Mouse (Mus musculus): ENCODE measurements around the gene Anxa3. TPM values are rescaled to one million over a fixed set of nuclear protein-coding genes. Genes with fewer than 3 reads are reported as not detected.

Anxa3 gene
- total RNA-seq, 2 experiments from 2014 or later, result 43.7 to 49.1 TPM

GRCm38 (mm10) chr5:96848386-96848785 lies 55.2 kb downstream of the Anxa3 start:
- DNase-seq, result no peak

- DNase-seq, result no peak
These were observed 56.1 kb downstream of the Anxa3 start for GRCm38 (mm10) chr5:96849232-96849631.

DNA sequence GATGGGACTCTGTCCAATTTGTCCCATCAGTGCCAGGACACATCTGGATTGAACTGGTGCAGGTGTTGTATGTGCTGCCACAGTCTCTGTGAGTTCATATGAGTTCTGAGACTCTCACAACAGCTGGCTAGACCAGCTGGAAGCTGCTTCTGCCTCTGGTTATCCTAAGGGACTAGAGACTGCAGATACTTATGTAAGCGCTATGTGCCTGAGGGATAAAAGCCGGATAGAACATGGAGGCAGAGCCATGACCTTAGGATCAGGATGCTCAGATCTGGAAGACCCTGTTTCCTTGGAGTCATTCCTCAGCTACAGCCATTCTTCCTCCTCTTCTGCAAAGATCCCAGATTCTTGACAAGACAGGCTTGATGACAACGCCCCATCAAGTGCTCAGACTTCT lies 60.3 kb downstream of the Anxa3 start:
- DNase-seq, result no peak

DNA sequence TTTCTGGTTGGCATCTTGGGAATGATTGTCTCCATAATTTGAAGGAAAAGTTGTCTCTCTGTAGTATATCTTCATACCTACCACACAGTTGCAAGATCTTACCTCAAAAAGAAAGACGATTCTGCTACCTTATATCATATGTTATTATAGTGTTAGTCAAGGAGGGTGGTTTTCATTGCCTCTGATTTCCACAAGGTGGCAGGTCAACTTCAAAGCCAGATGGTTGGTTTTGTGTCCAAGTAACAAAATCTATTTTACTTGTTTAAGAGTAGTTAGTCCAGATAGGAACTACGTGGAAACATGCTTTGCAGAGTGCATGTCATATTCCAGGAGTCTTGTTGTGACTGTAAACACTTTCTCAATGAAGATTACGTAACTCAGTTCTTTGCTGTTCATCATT lies 61.2 kb downstream of the Anxa3 start:
- DNase-seq, result peak; percentile 23

DNA sequence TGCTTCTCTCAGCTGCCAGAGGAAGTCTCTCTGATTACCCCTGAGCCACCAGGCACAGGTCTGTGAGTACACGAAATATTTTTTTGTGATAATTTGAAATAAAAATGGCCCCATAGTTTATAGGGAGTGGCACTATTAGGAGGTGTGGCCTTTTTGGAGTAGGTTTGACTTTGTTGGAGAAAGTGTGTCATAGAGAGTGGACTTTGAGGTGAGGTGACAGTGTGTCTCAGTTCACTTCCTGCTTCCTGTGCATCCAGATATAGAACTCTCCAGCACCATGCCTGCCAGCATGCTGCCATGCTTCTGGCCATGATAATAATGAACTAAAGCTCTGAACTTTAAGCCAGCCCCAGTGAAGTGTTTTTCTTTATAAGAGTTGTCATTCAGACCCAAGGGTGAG lies 66.8 kb downstream of the Anxa3 start:
- DNase-seq, result no peak

GRCm38 (mm10) chr5:96867171-96867570 lies 74.0 kb downstream of the Anxa3 start:
- no peak for DNase-seq

DNA sequence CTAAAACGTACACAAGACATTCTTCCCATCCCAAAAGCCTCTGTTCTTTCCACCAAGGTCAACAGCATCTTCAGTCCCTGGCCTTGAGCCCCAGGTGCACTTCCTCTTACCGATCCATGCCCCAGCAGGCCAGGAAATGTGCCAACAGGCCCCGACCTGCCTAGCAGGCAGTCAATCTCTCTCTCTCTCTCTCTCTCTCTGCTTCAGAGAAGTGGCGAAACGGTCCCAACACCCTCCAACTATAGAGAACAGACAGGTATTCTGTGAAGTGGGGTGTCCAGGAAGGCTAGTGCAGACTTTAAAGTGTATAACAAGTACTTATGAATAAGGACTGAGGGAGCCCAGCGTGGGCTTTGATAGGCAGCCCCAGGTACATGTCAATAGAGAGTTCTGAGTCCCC lies 75.8 kb downstream of the Anxa3 start:
- DNase-seq, result no peak

DNA sequence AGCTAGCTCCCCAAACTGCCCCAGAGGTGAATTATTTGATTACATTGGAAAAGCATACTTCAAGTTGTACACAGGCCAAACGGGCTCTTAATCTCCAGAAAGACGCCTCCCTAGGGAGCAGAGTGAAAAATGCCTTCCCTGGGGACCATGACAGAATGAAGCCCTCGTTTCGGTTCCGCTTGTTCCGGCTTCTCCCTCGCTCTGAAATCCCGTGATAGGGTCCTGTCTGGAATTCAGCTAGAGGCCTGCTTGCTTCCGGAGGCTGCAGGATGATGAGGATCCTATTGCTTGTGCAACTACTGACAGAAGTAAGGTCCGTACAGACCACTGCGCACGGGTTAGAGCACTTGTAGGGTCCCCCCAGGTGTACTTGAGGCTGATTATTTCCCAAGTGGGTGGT lies 77.9 kb downstream of the Anxa3 start:
- DNase-seq, result no peak

GRCm38 (mm10) chr5:96878178-96878577 lies 85.0 kb downstream of the Anxa3 start:
- DNase-seq, result peak; percentile 54

DNA sequence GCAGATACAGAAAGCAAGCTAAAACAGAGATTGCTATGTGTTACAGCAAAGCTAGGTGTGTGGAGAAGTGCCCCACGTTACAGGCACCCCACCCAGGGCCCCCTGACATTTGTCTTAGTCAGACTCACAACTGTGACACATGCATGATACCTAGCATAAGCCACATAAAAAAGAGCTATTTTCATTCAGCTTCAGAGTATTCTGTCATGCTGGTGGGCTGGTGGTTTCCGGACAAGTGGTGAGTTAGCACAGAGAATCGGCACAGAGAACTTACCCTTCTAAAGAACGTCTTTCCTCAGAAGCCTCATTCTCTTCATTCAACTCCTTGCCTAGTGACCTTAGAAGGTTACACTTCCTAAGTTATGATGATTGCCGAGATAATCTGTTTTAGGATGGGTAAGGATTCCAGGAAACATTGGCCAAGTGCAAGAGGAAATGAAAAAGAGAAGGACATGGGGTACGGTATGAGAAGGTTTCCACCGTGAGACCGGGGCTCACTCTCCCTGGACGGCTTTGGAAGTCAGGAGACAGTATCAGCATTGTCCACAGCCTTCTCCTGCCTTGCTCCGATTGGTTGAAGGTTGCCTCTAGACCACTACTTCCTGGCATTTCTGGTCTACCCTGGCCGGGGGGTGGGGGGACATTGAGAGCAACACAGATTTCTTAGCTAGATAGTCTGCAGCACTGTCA lies 85.9 kb downstream of the Anxa3 start:
- DNase-seq, result no peak

GRCm38 (mm10) chr5:96880231-96880630 lies 87.1 kb downstream of the Anxa3 start:
- DNase-seq, result no peak

GRCm38 (mm10) chr5:96881118-96881517 lies 88.0 kb downstream of the Anxa3 start:
- peak; percentile 35 for DNase-seq

DNA sequence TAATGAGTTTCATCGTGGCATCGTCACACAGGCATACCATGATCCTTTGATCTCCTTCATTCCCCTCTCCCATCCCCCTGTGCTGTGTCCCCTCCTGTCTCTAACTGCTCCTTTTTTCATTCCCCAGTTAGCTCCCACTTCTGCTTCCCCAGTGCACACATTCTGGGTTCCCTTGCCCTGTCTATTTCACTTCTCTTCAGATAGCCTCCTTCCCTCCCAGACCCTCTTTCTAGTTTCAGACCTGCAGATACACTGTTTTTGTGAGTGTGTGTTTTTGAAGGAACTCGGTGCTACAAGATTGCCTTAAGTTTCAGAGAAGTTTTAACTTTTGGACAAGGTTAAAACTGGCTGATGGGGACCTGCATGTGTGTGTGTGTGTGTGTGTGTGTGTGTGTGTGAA lies 88.5 kb downstream of the Anxa3 start:
- DNase-seq, result no peak

DNA sequence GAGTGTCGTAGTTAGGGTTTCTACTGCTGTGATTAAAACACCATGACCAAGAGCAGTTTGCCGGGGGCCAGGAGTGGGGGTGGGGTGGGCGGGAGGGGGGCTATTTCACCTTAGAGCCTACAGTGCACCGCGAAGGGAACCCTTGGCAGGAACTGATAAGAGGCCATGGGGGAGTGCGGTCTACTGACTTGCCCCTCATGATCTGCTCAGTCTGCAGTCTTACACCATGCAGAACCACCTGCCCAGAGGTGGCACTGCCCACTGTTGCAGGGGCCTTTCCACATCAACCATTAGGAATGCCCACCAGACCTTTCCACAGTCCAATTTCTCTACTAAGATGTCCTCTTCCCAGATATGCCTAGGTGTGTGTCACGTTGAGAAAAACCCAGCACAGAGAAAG lies 92.1 kb downstream of the Anxa3 start:
- DNase-seq, result no peak

GRCm38 (mm10) chr5:96888396-96888795 lies 95.3 kb downstream of the Anxa3 start:
- no peak for DNase-seq

- no peak for DNase-seq
These were observed 97.2 kb downstream of the Anxa3 start for GRCm38 (mm10) chr5:96890367-96890766.

Other genes starting within 250 kb of the Anxa3 start
- 10 to 100 TPM; 18.9 TPM for gene Bmp2k, start 204.3 kb downstream of the Anxa3 start, total RNA-seq (2021)